Mouse (Mus musculus) megakaryocyte, embryonic 14.5 days (primary cell): Measurements from ENCODE around the gene Spag8. TPM values are rescaled to one million over a fixed set of nuclear protein-coding genes. Genes with fewer than 3 reads are reported as not detected.

ENCODE experiments used
- H3K27me3 ChIP-seq: replicated peaks from 2 replicates; pipeline ENCODE3; 2012; ENCODE audit warnings: inconsistent platforms
- H3K36me3 ChIP-seq: replicated peaks from 2 replicates; pipeline ENCODE3; 2012; ENCODE audit warnings: low read length, inconsistent platforms, mixed read lengths
- H3K4me1 ChIP-seq: 2 replicates; pipeline ENCODE4 v1.6.1; 2012; ENCODE audit warnings: inconsistent platforms
- H3K4me3 ChIP-seq: replicated peaks from 2 replicates; pipeline ENCODE3; 2012; ENCODE audit warnings: moderate library complexity, mild to moderate bottlenecking, inconsistent platforms
- H3K9me3 ChIP-seq: 2 replicates; pipeline ENCODE4 v1.6.1; 2012; ENCODE audit warnings: inconsistent platforms
- FLI1 ChIP-seq: IDR thresholded peaks from 2 replicates; pipeline ENCODE4 v1.6.1; 2012; ENCODE audit warnings: low read length, inconsistent platforms, mixed read lengths
- GATA1 ChIP-seq: IDR thresholded peaks from 3 replicates; pipeline ENCODE4 v1.6.1; 2012; ENCODE audit warnings: mixed read lengths, low read length, inconsistent platforms, borderline replicate concordance
- polyA plus RNA-seq: library from polyadenylated mRNA; stranded (reverse); fragments of >175 nt; gene quantifications from 2 replicates; pipeline ENCODE4 v1.2.3, GENCODE M21; 2012; ENCODE audit warnings: low replicate concordance; ENCODE audit not compliant: insufficient read depth

Gene Spag8
- polyA plus RNA-seq, 1 experiment = not detected

DNA sequence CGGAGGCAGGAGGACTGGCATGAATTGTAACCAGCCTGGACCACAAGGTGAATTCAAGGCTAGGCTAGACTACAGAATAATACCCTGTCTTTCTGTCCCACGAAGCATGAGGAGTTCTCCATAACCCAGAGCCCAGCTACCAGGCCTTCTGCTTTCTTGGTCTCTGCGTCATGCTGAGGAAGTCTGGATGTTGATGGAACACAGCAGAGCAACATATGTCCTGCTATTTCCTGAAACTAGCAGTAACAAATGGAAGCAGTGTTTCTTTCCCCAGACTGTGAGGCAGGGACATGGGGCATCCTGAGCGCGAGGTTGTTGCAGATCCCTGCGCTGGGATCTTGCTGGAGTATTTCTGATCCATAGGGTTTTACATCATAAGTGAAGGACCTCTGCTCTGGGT is 25.1 kb upstream of the Spag8 start:
- no peaks in the 10 kb centered on the region for H3K36me3 ChIP-seq
- no peak overlapping the region for H3K4me3 ChIP-seq
- no peaks in the 10 kb centered on the region for H3K9me3 ChIP-seq
- H3K4me1 ChIP-seq = peaks cover 10% of the 10 kb centered on the region
- peaks cover 32% of the 10 kb centered on the region for H3K27me3 ChIP-seq
- TF ChIP-seq FLI1 = no peak
- TF ChIP-seq GATA1 = no peak

DNA sequence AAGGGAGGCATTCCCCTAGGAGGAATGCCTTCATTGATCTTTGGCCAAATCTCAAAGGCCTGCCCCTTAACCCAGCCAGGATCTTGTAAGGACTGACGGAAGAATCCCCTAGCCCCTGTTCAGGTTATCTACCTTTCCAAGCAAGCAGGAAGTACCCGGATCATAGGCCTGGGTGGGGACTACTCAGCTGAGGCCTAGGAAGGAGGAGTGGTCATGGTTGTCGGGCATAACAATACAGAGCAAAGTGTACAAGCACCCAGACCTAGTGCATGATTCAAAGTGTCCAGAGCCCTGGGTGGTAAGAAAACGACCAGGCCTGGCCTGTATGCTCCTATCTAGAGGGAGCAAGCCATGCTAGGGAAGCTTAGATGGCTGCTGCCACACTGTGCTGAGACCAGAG is 22.2 kb upstream of the Spag8 start:
- Histone ChIP-seq H3K9me3 (no peaks in the 10 kb centered on the region), H3K4me3 (no peak overlapping the region), H3K27me3 (peaks cover 27% of the 10 kb centered on the region), H3K4me1 (peaks cover 14% of the 10 kb centered on the region), H3K36me3 (no peaks in the 10 kb centered on the region)
- TF ChIP-seq GATA1 (no peak), FLI1 (no peak)

DNA sequence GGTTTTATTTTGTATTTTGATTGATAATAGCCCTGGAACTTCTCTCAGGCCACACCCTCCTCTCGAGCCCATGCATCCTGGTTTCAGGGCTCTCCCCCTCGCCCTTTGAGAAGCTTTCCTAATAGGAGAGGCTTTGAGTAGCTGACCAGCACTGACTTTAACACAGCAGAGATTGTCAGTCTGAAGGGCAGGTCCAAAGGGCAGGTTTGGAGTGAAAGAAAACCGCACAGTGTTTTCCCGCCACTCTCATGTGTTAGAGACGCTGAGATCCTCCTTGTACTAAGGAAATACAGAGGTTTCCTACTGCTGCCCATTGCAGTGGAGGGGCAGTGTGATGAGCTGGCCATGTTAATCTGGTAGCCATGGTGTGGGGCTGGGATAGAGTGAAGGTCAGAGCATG is 21.6 kb upstream of the Spag8 start:
- H3K4me1 ChIP-seq = peaks cover 16% of the 10 kb centered on the region
- H3K27me3 ChIP-seq = peaks cover 27% of the 10 kb centered on the region
- H3K9me3 ChIP-seq = no peaks in the 10 kb centered on the region
- H3K36me3 ChIP-seq = no peaks in the 10 kb centered on the region
- TF ChIP-seq GATA1 (no peak), FLI1 (no peak)
- no peak overlapping the region for H3K4me3 ChIP-seq

DNA sequence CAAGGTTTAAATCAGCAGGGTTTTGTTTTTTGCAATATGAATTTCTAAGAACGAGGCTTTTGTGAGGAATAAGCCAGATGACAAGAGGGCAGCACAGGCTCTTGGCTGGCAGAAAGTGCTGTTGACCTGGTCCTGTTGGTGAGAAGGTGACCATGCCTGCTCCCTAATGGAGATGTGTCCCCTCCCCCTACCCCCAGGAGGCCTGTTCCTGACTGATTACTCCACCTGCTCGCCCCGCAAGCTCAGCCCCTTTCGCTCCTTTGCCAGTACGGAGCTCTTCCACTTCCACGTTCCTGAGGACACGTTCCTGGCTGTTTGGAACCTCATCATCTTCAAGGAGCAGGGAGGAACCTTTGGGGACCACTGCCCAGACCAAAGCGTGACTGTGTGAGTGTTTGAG is 20.3 kb upstream of the Spag8 start:
- H3K36me3 ChIP-seq = no peaks in the 10 kb centered on the region

DNA sequence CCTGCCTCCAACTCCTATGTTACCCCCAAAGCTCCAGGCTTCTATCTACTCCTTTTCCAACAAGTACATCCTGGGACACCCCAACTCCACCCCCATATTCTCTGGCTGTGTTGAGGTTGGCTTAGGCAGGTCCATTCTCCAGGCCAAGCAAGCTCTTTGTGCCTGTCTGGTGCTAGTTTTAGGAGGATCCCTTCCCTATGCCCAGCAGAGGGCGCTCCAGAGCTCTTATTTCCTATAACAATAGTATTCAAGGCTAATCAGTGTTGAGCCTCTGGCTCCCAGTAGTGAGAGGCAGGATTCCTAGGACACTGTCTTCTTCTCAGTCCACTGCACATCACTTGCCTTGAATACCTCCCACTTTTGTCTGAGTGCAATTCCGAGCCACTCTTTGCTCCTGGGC is 18.7 kb upstream of the Spag8 start:
- no peak overlapping the region for H3K4me3 ChIP-seq
- TF ChIP-seq FLI1 = no peak
- no peak for TF ChIP-seq GATA1
- H3K27me3 ChIP-seq = peaks cover 27% of the 10 kb centered on the region
- H3K9me3 ChIP-seq = no peaks in the 10 kb centered on the region
- H3K36me3 ChIP-seq = no peaks in the 10 kb centered on the region
- H3K4me1 ChIP-seq = peaks cover 31% of the 10 kb centered on the region

More for the DNA sequence above, 20.3 kb upstream of the Spag8 start:
- Histone ChIP-seq H3K4me1 (peaks cover 26% of the 10 kb centered on the region), H3K4me3 (no peak overlapping the region), H3K27me3 (peaks cover 26% of the 10 kb centered on the region), H3K9me3 (no peaks in the 10 kb centered on the region)
- TF ChIP-seq GATA1 (no peak), FLI1 (no peak)

DNA sequence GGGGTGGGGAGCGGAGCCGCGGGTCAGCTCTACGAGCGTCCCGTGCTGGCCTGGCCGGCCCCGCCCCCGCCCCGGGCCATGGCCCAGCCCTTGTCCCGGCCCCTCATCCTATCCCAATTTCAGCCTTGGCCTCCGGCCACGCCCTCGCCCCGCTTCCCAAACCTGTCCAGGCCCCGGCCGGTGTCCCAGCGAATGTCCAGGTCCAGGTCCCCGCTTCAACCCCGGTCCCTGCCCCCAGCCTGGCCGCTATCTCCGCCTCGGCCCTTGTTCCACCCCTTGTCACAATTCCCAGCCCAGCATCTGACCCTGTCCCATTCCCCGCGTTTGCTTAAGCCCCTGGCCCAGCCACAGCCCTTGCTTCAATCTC is 16.0 kb upstream of the Spag8 start:
- peak overlapping the region; percentile 92 for H3K4me3 ChIP-seq
- TF ChIP-seq FLI1 = no peak
- TF ChIP-seq GATA1 = no peak
- H3K4me1 ChIP-seq = peaks cover 24% of the 10 kb centered on the region
- peaks cover 44% of the 10 kb centered on the region for H3K27me3 ChIP-seq
- H3K36me3 ChIP-seq = no peaks in the 10 kb centered on the region
- H3K9me3 ChIP-seq = no peaks in the 10 kb centered on the region

DNA sequence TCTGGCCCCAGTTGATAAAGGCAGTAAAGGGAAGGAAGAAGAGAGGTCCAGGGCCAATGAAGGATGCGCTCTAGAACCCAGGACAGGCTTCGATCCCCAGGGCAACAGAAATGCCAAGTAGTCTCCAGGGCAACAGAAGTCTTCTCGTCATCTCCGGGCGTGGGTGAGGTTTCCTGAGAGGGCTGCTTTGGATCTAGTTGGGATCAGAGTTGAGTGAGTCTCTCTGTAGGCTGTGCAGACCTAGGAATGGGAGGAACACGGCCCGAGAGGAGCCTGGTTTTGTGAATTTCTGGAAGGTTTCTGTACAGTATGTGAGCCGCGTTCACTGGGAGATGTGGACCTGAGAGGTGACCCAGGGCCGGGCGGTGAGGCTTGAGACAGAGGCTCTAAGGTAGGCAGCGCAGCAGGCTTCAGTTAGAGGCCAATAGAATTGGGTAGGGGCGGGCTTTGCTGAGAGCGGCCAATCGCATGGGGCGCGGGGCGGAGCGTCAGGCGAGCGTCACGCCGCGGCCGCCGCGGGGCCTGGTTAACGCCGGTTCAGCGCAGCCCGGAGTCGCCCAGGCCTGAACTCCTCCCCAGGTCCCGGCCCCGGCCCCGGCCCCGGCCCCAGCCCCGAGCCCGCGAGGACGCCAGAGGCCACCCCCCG is 15.5 kb upstream of the Spag8 start, which contains the start of the genes Tmem8b and Fam221b:
Tmem8b (plus strand) TSS at position 190 of the 646 bp plus-strand sequence.
Fam221b (minus strand) TSS at position 364 of the 646 bp plus-strand sequence.
- Histone ChIP-seq H3K9me3 (no peaks in the 10 kb centered on the region), H3K27me3 (peaks cover 45% of the 10 kb centered on the region), H3K4me3 (peak within 1 kb of the TSS; percentile 92), H3K4me1 (peaks cover 24% of the 10 kb centered on the region), H3K36me3 (no peaks in the 10 kb centered on the region)
- TF ChIP-seq FLI1 = no peak

DNA sequence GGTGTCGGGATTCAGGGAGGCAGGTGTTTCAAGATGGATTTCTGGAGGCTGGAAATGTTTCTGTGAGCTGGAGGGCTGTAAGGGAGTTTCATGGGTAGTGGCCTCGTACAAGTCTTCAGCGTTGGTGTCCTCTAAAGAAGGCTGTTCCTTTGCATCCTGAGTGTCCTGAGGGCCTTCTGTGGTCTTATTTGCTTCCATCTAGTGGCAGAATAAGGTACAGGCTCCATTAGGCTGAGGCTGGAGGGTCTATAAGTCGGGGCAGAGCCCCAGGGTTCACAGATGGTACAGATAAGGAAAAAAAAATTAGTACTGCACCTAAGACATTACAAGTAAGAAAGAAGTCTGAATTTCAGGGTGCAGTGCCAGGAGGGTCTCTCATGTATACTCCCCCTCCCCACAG is 13.0 kb upstream of the Spag8 start:
- TF ChIP-seq GATA1 (no peak), FLI1 (no peak)
- H3K36me3 ChIP-seq = no peaks in the 10 kb centered on the region
- no peaks in the 10 kb centered on the region for H3K9me3 ChIP-seq
- H3K27me3 ChIP-seq = peaks cover 60% of the 10 kb centered on the region
- no peak overlapping the region for H3K4me3 ChIP-seq
- H3K4me1 ChIP-seq = peaks cover 24% of the 10 kb centered on the region

DNA sequence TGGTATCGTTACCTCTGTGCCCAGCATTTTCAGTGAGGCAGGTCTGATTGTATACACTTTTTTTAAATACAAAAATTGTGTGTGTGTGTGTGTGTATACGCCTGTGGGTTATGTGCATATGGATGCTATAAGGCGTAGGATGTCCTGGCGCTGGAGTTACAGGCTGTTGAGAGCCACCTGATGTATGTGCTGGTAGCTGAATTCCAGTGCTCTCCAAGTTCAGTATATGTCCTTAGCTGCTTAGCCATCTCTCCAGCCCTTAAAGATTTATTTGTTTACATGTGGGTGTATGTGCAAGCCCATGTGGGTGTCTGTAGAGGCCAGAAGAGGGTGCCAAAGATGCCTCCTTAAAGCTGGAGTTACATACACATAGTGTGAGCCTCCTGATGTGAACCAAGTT is 3.8 kb upstream of the Spag8 start:
- peak overlapping the region; percentile 94 for H3K4me3 ChIP-seq
- TF ChIP-seq FLI1 (no peak), GATA1 (no peak)
- peaks cover 41% of the 10 kb centered on the region for H3K27me3 ChIP-seq
- H3K36me3 ChIP-seq = no peaks in the 10 kb centered on the region
- no peaks in the 10 kb centered on the region for H3K9me3 ChIP-seq
- peaks cover 12% of the 10 kb centered on the region for H3K4me1 ChIP-seq

DNA sequence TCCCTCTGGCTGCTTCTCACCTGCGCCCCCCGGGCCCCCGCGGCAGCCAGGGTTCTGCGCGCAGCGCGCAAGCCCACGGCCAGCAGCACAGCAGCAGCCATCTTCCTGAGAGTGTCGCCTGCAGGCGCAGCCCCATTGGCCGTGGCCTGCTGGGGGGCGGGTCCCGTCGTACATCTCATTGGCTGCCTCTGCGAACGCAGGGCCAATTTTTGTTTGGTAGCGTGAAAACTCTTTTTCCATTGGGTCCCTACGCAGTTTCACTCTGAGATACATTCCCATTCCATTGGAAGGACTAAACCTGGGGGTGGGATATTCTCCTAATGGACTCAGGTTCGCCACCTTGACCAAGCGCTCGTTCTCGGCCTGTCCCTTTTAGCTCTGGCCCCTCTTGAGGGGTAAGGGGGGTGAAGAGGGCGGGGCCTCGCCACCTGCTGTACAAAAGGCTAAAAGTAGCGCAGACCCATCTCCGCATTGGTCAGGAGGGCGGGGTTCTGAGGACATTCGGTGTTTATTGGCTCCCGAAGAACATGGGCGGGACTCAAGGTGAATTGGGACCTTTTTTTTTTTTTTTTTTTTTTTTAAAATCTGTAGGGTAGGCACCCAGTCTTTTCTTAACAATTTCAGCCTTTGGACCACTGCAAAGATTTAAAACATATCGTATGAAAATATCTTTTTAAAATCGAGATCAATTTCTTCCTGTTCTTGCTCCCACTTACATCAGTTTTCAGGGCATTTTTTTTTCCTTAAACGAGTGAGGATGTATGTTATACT is 3.1 kb upstream of the Spag8 start, which contains the start of gene Hint2:
Hint2 (minus strand) TSS at position 128 of the 771 bp plus-strand sequence.
- Histone ChIP-seq H3K27me3 (peaks cover 38% of the 10 kb centered on the region), H3K4me3 (peak within 1 kb of the TSS; percentile 94)

More for the DNA sequence above, 3.1 kb upstream of the Spag8 start, which contains the start of gene Hint2:
- no peaks in the 10 kb centered on the region for H3K9me3 ChIP-seq
- H3K4me1 ChIP-seq = peaks cover 12% of the 10 kb centered on the region
- H3K36me3 ChIP-seq = no peaks in the 10 kb centered on the region
- TF ChIP-seq FLI1 (no peak), GATA1 (no peak)
